Mouse (Mus musculus) liver, postnatal 0 days (tissue): ENCODE results near the gene Xylt2. TPM values are rescaled to one million over a fixed set of nuclear protein-coding genes. Genes with fewer than 3 reads are reported as not detected.

Experiments used
- ATAC-seq: fragments of 200-750 bp; cut with Nextera tagmentation; 2 replicates; pipeline ENCODE4 v1.8.0; 2017; ENCODE audit warnings: mild to moderate bottlenecking, moderate library complexity
- DNase-seq: peaks from one replicate; pipeline ENCODE4 v3.0.0-alpha.2; 2016
- H3K27ac ChIP-seq: fragments of 300-500 bp; sonication (generic); 2 replicates; pipeline ENCODE4 v1.5.1; 2014; ENCODE audit warnings: antibody characterized with exemption, moderate library complexity, mild to moderate bottlenecking, low read depth
- H3K27me3 ChIP-seq: fragments of 300-500 bp; sonication (generic); 2 replicates; pipeline ENCODE4 v1.6.1; 2014; ENCODE audit warnings: low read length, control low read depth, mixed read lengths; ENCODE audit not compliant: insufficient read depth
- H3K36me3 ChIP-seq: fragments of 300-500 bp; sonication (generic); replicated peaks from 2 replicates; pipeline ENCODE4 v1.6.1; 2014; ENCODE audit warnings: mild to moderate bottlenecking, control low read depth, low read length, moderate library complexity, mixed read lengths; ENCODE audit not compliant: insufficient read depth
- H3K4me1 ChIP-seq: fragments of 300-500 bp; sonication (generic); 2 replicates; pipeline ENCODE4 v1.6.1; 2014; ENCODE audit warnings: antibody characterized with exemption, mild to moderate bottlenecking, control low read depth; ENCODE audit not compliant: insufficient read depth
- H3K4me2 ChIP-seq: fragments of 300-500 bp; sonication (generic); 2 replicates; pipeline ENCODE4 v1.6.1; 2014; ENCODE audit warnings: low read depth, mild to moderate bottlenecking, low read length, moderate library complexity, mixed read lengths
- H3K4me3 ChIP-seq: fragments of 300-500 bp; sonication (generic); 2 replicates; pipeline ENCODE4 v1.5.1; 2014; ENCODE audit warnings: low read depth, low read length
- H3K9ac ChIP-seq: fragments of 300-500 bp; sonication (generic); replicated peaks from 2 replicates; pipeline ENCODE4 v1.6.1; 2014; ENCODE audit warnings: mild to moderate bottlenecking, moderate library complexity
- H3K9me3 ChIP-seq: fragments of 300-500 bp; sonication (generic); 2 replicates; pipeline ENCODE4 v1.6.1; 2016; ENCODE audit warnings: mild to moderate bottlenecking, control low read depth, low read length, mixed read lengths
- CTCF ChIP-seq: sonication (generic); IDR thresholded peaks from 2 replicates; pipeline ENCODE4 v1.5.1; 2016; ENCODE audit warnings: antibody characterized with exemption, low read depth
- EP300 ChIP-seq: IDR thresholded peaks from 2 replicates; pipeline ENCODE4 v1.6.1; 2016; ENCODE audit warnings: antibody characterized with exemption, low read depth, mild to moderate bottlenecking
- WGBS: fragments of 180-500 bp; shearing (Covaris S2); extraction: QIAGEN DNeasy Blood & Tissue Kit; methylation state at CpG from one replicate; pipeline ENCODE4 v1.1.7; 2014; ENCODE audit not compliant: insufficient replicate concordance; 5-methylcytosine and 5-hydroxymethylcytosine counted together
- polyA plus RNA-seq: library from polyadenylated mRNA; unstranded; fragments of >200 nt; fragmentation: Nextera tagmentation; extraction: Ambion mirVana; gene quantifications from 2 replicates; pipeline ENCODE4 v1.2.1, GENCODE M21; 2015

Gene Xylt2
- polyA plus RNA-seq, 1 experiment from 2014 or later, result 2.7 TPM

DNA sequence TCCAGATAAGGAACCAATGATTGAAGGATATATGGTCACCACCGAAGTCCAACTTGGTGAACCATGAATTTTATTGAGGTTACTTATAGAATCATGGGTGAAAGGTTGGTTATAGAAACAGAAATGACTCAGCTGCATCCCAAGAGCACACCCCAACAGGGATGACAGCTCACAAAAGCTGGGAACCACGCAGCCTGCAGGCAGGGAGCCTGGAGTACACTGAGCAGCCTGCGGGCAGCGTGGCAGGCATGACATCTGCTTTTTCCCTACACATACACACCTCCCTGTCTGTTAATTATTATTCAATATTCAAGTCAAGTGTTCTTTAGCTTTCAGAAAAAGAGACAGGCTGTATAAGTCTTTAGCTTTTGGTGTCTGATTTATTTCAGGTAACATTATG lies 62.7 kb downstream of the Xylt2 start:
- H3K9me3 ChIP-seq, result no peaks in the 10 kb centered on the region
- 0 out of 2 replicates have a peak, but pooled peaks cover 5% of the 10 kb centered on the region for H3K4me1 ChIP-seq
- DNase-seq, result no peak
- no peak overlapping the region for H3K9ac ChIP-seq
- no peak overlapping the region for H3K27ac ChIP-seq
- no peak overlapping the region for H3K4me2 ChIP-seq
- 58% methylated on average over 4 of the region's 4 CpGs for WGBS
- H3K36me3 ChIP-seq, result no peaks in the 10 kb centered on the region
- no peaks in the 10 kb centered on the region for H3K27me3 ChIP-seq
- H3K4me3 ChIP-seq, result no peak overlapping the region
- ATAC-seq, result no peak
- TF ChIP-seq EP300 (no peak), CTCF (no peak)

Other genes starting within 250 kb of the Xylt2 start
- gene Cacna1g, start 203.3 kb downstream of the Xylt2 start, polyA plus RNA-seq, result 0.14 and 0.29 TPM in 2 replicates
- not detected in 2 replicates for gene Spata20, start 191.3 kb downstream of the Xylt2 start, polyA plus RNA-seq
- 0.21 and 0.22 TPM in 2 replicates for gene Epn3, start 177.5 kb downstream of the Xylt2 start, polyA plus RNA-seq
- 0.13 TPM in 1 of 2 replicates, not detected in the other for gene Mycbpap, start 155.8 kb downstream of the Xylt2 start, polyA plus RNA-seq
- gene Rsad1, start 128.3 kb downstream of the Xylt2 start, polyA plus RNA-seq, result 1.7 and 1.9 TPM in 2 replicates
- 0.14 TPM in 2 replicates for gene Chad, start 112.5 kb downstream of the Xylt2 start, polyA plus RNA-seq
- 4.2 and 4.4 TPM in 2 replicates for gene Acsf2, start 75.6 kb downstream of the Xylt2 start, polyA plus RNA-seq
- 51.7 and 57.0 TPM in 2 replicates for gene Lrrc59, start 47.7 kb downstream of the Xylt2 start, polyA plus RNA-seq
- gene Mrpl27, start 23.7 kb downstream of the Xylt2 start, polyA plus RNA-seq, result 73.2 and 81.4 TPM in 2 replicates
- gene Eme1, start 23.6 kb downstream of the Xylt2 start, polyA plus RNA-seq, result 4.5 and 4.9 TPM in 2 replicates
- not detected in 2 replicates for gene Gm11541, start 27.0 kb upstream of the Xylt2 start, polyA plus RNA-seq
- 0.09 TPM in 1 of 2 replicates, not detected in the other for gene Cdc34b, start 64.3 kb upstream of the Xylt2 start, polyA plus RNA-seq
- not detected in 2 replicates for gene Tmem92, start 105.2 kb upstream of the Xylt2 start, polyA plus RNA-seq